Mouse (Mus musculus) MEL (cell line): ENCODE data around the gene Naa16.

Experiments used
- CHD2 ChIP-seq: IDR thresholded peaks from 2 replicates; pipeline ENCODE4 v1.6.1; 2011; ENCODE audit warnings: low read length, improper control_type of control experiment
- USF1 ChIP-seq: IDR thresholded peaks from 2 replicates; pipeline ENCODE4 v1.6.1; 2014; ENCODE audit warnings: low read depth, mild to moderate bottlenecking, inconsistent platforms, low read length, improper control_type of control experiment, moderate library complexity

DNA sequence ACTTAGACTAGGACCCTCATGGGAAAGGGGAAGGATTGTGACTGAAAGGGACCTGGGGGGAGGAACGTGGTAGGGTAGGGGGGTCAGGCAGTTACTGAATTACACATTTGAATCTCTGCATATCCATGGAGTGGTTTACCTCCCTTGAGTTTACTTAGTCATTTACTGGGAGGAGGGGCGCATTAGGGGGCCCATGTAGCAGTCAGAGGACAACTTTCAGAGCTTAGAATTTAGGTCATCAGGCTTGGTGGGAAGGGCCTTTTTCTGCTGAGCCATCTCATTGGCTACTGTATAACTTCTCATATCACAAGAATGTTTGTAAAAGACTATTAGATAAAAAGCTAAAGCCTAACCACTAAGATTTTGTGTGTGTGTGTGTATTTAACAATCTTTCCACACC is 20.1 kb upstream of the Naa16 start:
- no peak for TF ChIP-seq USF1
- TF ChIP-seq CHD2: no peak
